Mouse (Mus musculus): Measurements from ENCODE around the gene Lamb3. TPM values are rescaled to one million over a fixed set of nuclear protein-coding genes. Genes with fewer than 3 reads are reported as not detected.

Gene Lamb3
- total and polyA plus RNA-seq, 2 experiments = 1.6 to 2.0 TPM

DNA sequence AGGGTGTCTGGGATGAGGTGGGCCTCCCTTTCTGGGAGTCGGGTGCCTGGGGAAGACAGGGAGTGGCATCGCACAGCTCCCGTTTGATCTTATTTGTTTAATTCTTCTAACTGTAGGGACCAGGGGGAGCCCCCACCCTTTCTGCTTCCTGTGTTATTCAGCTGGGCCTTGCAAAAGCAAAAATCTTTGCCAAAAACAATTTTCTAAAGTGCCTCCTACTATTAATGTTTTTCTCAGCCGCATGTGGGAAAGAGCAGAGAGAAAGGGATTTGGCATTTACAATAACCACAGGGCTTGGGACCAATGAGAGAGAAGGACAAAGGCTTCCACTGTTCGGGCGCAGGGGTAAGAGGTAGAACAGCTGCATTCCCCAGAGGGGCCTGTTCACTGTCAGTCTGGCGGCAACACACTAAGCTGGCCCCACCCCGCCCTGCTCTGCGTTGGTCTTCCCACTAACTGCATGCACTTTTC, 18.3 kb upstream of the Lamb3 start:
- no peak for TF ChIP-seq POLR2A (IDR thresholded peaks at IDR 0.05; ENCODE audit: extremely low read depth, insufficient read depth, low read length)
- TF ChIP-seq CTCF (IDR thresholded peaks at IDR 0.05; ENCODE audit: low read depth, low read length) = no peak
- no peaks in the 10 kb centered on the region for H3K27me3 ChIP-seq (ENCODE audit: control insufficient read depth, insufficient read depth, low read length)
- H3K79me2 ChIP-seq (ENCODE audit: control insufficient read depth, insufficient read depth, low read length) = no peaks in the 10 kb centered on the region
- H3K4me3 ChIP-seq (ENCODE audit: insufficient read depth, low read depth, low read length) = no peak overlapping the region
- H3K9ac ChIP-seq (ENCODE audit: low read depth, low read length) = no peak overlapping the region
- no peaks in the 10 kb centered on the region for H3K36me3 ChIP-seq (ENCODE audit: control insufficient read depth, insufficient read depth, low read length)
- 71% methylated on average over 9 of the region's 9 CpGs for WGBS
- H3K4me1 ChIP-seq (ENCODE audit: control insufficient read depth, insufficient read depth, low read length) = no peaks in the 10 kb centered on the region
- H3K27ac ChIP-seq (replicated peaks; ENCODE audit: insufficient read depth, low read depth, low read length) = 0 out of 2 replicates have a peak overlapping the region, but pooled peaks have one; percentile 23
- DNase-seq (ENCODE audit: extremely low read depth, low read depth, low spot score) = no peak

DNA sequence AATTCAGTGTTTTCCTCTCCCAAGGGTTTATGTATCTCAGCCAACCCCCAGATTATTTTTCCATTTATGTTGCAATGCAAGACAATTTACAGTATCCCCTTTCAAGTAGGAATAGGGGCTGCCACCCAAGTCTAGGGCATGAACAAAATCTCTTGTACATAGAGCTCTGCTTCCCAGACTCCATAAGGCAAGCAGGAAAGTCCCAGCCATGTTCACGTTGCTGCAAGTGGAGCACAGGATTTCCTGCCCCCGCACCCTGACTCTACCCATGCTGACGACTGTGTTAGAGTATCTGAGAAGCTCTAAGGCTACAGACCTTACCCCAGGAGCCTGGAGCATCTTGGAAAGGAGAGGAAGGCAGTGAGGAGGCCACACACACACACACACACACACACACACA, 17.7 kb upstream of the Lamb3 start:
- no peak overlapping the region for H3K27ac ChIP-seq (replicated peaks; ENCODE audit: insufficient read depth, low read depth, low read length)
- H3K79me2 ChIP-seq (ENCODE audit: control insufficient read depth, insufficient read depth, low read length) = no peaks in the 10 kb centered on the region
- H3K9ac ChIP-seq (ENCODE audit: low read depth, low read length) = no peak overlapping the region
- 61% methylated on average over 3 of the region's 3 CpGs for WGBS
- no peaks in the 10 kb centered on the region for H3K4me1 ChIP-seq (ENCODE audit: control insufficient read depth, insufficient read depth, low read length)
- no peak for DNase-seq (ENCODE audit: extremely low read depth, low read depth, low spot score)
- no peak for TF ChIP-seq CTCF (IDR thresholded peaks at IDR 0.05; ENCODE audit: low read depth, low read length)
- no peak for TF ChIP-seq POLR2A (IDR thresholded peaks at IDR 0.05; ENCODE audit: extremely low read depth, insufficient read depth, low read length)
- no peak overlapping the region for H3K4me3 ChIP-seq (ENCODE audit: insufficient read depth, low read depth, low read length)
- no peaks in the 10 kb centered on the region for H3K36me3 ChIP-seq (ENCODE audit: control insufficient read depth, insufficient read depth, low read length)
- no peaks in the 10 kb centered on the region for H3K27me3 ChIP-seq (ENCODE audit: control insufficient read depth, insufficient read depth, low read length)

DNA sequence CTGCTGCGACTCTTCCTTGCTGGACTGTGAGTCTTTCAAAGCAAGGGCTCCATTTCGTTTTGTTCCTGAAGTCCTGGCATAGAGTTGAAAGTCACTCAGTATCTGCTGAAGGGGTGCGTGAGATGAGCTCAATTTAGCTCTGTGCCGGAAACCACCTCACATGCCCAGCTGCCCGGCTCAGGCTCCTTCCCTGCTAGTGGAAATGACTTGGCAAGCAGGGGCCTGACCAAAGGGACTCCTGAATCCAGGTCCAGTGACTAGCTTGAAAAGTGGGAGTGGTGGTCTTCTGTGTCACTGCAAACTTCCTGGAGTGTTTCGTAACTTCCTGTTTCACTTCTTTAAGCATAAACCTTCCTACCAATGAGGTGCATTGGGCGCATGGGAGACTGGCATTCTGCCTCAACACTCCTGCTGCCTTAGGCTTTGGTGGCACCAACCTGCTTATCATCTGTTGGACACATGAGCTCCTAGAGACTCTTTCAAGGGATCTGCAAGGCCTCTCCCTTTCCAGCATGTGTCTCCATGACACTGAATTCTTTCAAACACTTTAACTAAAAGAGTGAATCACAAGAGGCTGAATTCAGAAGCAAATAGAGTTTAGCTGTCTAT, 15.7 kb upstream of the Lamb3 start:
- no peak overlapping the region for H3K27ac ChIP-seq (replicated peaks; ENCODE audit: insufficient read depth, low read depth, low read length)
- no peaks in the 10 kb centered on the region for H3K36me3 ChIP-seq (ENCODE audit: control insufficient read depth, insufficient read depth, low read length)
- H3K27me3 ChIP-seq (ENCODE audit: control insufficient read depth, insufficient read depth, low read length) = no peaks in the 10 kb centered on the region
- DNase-seq (ENCODE audit: extremely low read depth, low read depth, low spot score) = no peak
- H3K4me3 ChIP-seq (ENCODE audit: insufficient read depth, low read depth, low read length) = no peak overlapping the region
- no peaks in the 10 kb centered on the region for H3K4me1 ChIP-seq (ENCODE audit: control insufficient read depth, insufficient read depth, low read length)
- H3K9ac ChIP-seq (ENCODE audit: low read depth, low read length) = no peak overlapping the region
- no peaks in the 10 kb centered on the region for H3K79me2 ChIP-seq (ENCODE audit: control insufficient read depth, insufficient read depth, low read length)
- WGBS = 84% methylated on average over 7 of the region's 7 CpGs
- TF ChIP-seq POLR2A (IDR thresholded peaks at IDR 0.05; ENCODE audit: extremely low read depth, insufficient read depth, low read length) (no peak), CTCF (IDR thresholded peaks at IDR 0.05; ENCODE audit: low read depth, low read length) (no peak)

DNA sequence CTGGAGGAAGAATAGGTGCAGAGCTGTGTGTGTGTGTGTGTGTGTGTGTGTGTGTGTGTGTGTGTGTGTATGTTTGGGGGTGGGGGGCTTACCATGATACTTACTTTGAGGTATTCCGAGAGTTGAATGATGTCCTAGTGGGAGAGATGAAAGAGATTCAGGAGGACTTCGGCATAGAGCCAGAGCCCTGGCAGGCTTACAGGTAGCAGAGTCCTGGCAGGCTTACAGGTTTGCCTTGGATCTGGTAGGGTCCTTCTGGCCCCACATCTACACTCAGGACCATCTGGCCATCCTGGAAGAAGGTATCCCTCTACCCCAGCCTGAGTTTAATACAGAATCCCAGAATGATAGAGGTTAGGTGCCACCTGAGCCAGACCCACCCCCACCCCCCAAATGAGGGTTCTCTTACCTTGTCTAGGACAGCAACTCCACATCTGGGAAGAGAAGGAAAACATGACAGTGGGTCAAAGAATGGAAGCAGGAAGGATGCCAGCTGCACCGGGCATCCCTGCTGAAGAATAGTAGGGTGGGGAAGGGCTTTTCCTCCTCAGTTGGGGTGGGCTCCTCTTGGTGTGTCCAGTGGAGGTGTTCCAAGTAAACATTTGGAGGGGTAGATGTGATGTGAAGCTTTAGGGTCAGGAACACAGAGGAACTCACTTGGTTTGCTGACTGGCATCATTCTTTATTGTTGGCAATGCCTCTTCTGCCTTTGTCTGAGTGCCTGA, 12.9 kb upstream of the Lamb3 start:
- Histone ChIP-seq H3K4me1 (ENCODE audit: control insufficient read depth, insufficient read depth, low read length) (no peaks in the 10 kb centered on the region), H3K27me3 (ENCODE audit: control insufficient read depth, insufficient read depth, low read length) (no peaks in the 10 kb centered on the region), H3K9ac (ENCODE audit: low read depth, low read length) (no peak overlapping the region), H3K27ac (replicated peaks; ENCODE audit: insufficient read depth, low read depth, low read length) (no peak overlapping the region), H3K79me2 (ENCODE audit: control insufficient read depth, insufficient read depth, low read length) (no peaks in the 10 kb centered on the region), H3K4me3 (ENCODE audit: insufficient read depth, low read depth, low read length) (no peak overlapping the region), H3K36me3 (ENCODE audit: control insufficient read depth, insufficient read depth, low read length) (no peaks in the 10 kb centered on the region)
- DNase-seq (ENCODE audit: extremely low read depth, low read depth, low spot score) = no peak
- 62% methylated on average over 3 of the region's 3 CpGs for WGBS
- TF ChIP-seq CTCF (IDR thresholded peaks at IDR 0.05; ENCODE audit: low read depth, low read length) = no peak
- no peak for TF ChIP-seq POLR2A (IDR thresholded peaks at IDR 0.05; ENCODE audit: extremely low read depth, insufficient read depth, low read length)

DNA sequence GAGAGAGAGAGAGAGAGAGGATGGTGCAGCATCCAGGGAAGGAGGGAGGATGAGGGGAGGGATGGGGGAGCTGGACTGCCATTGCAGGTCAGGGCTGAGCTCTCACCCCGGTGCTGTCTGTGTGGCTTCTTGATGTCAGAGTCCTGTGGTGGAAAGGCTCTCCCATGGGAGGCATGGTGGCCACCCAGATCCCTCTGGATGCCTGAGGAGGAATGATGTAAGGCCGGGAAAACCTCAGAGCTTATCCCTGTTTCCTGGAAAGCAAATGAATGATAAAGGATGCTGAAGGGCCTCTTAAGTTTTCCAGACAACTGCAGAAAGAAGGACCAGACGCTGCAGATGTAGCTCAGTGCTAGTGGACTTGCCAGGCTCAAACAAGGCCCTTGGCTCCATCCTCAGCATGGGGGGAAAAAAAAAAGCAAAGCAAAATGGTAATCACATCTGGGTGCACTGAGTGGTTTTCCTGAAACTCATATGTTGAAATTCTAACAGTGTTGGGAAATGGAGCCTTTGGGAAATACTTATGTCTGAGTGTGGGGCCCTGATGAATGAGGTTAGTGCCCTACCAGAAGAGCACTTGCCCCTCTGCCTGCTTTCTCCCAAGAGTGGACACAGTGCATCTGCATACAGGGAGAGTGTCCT, 12.2 kb upstream of the Lamb3 start:
- TF ChIP-seq POLR2A (IDR thresholded peaks at IDR 0.05; ENCODE audit: extremely low read depth, insufficient read depth, low read length) = no peak
- no peak for TF ChIP-seq CTCF (IDR thresholded peaks at IDR 0.05; ENCODE audit: low read depth, low read length)
- no peak overlapping the region for H3K9ac ChIP-seq (ENCODE audit: low read depth, low read length)
- H3K4me3 ChIP-seq (ENCODE audit: insufficient read depth, low read depth, low read length) = no peak overlapping the region
- WGBS = 79% methylated on average over 3 of the region's 3 CpGs
- H3K27ac ChIP-seq (replicated peaks; ENCODE audit: insufficient read depth, low read depth, low read length) = no peak overlapping the region
- H3K4me1 ChIP-seq (ENCODE audit: control insufficient read depth, insufficient read depth, low read length) = no peaks in the 10 kb centered on the region
- no peaks in the 10 kb centered on the region for H3K79me2 ChIP-seq (ENCODE audit: control insufficient read depth, insufficient read depth, low read length)
- H3K36me3 ChIP-seq (ENCODE audit: control insufficient read depth, insufficient read depth, low read length) = no peaks in the 10 kb centered on the region
- no peak for DNase-seq (ENCODE audit: extremely low read depth, low read depth, low spot score)
- no peaks in the 10 kb centered on the region for H3K27me3 ChIP-seq (ENCODE audit: control insufficient read depth, insufficient read depth, low read length)

Measured in liver, adult 2 months (tissue).